Mouse (Mus musculus): ENCODE measurements around the gene Mast4. TPM values are rescaled to one million over a fixed set of nuclear protein-coding genes. Genes with fewer than 3 reads are reported as not detected.

Gene Mast4
- polyA plus RNA-seq, 1 experiment: 10.4 TPM

DNA sequence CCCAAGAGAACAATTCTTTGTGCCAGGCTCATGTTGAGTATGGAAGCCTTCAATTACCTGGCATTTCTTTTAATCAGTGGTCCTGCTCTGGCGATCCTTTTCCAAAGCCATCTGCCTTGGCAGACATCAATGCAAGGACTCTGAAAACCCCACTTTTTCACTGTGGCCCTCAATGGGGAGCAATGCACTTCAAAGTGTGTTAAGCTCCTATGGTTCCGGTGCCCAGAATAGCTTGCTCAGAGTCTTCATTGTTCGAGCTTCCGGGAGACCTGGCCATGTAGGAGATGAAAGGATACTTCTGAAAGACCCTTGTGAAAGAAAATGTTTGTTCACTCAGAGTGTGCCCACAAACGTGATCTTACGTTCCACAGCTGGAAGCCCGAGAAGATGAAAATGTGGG lies 333.4 kb downstream of the Mast4 start:
- H3K4me1 ChIP-seq (replicated peaks; ENCODE audit: control insufficient read depth, insufficient read depth, low read length): no peaks in the 10 kb centered on the region
- TF ChIP-seq POLR2A (IDR thresholded peaks at IDR 0.05; ENCODE audit: control insufficient read depth, extremely low read depth, insufficient read depth, low read length, poor library complexity): no peak
- no peak for TF ChIP-seq CTCF (IDR thresholded peaks at IDR 0.05; ENCODE audit: borderline replicate concordance, control insufficient read depth, extremely low read depth, insufficient read depth, low read length, poor library complexity)
- H3K27me3 ChIP-seq (ENCODE audit: control insufficient read depth, insufficient read depth, low read length): no peaks in the 10 kb centered on the region
- H3K4me3 ChIP-seq (ENCODE audit: control insufficient read depth, insufficient read depth, low read length): no peak overlapping the region
- no peak overlapping the region for H3K27ac ChIP-seq (ENCODE audit: control insufficient read depth, insufficient read depth, low read length)
- 88% methylated on average over 7 of the region's 7 CpGs for WGBS
- no peak for DNase-seq
- H3K36me3 ChIP-seq (ENCODE audit: control insufficient read depth, insufficient read depth, low read length): no peaks in the 10 kb centered on the region

DNA sequence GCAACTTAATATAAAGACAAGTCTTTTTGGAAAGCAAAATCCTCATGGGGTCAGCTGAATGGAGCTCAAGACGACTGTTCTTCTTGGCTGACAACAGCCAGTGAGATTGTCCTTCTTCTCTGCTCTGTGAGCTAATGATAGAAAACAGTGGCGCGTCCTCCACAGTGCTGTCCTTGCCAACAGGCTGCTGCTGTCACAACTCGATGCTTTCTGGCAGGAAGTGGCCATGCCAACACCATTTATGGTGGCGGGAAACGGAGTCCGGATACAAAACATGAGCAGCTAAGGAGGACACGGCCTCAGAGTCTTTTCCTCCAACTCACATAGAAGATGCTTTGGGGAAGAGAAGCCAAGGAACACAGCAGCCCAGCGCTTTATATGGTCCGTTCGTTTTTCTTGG lies 340.2 kb downstream of the Mast4 start:
- WGBS: 93% methylated on average over 11 of the region's 11 CpGs
- Histone ChIP-seq H3K27ac (ENCODE audit: control insufficient read depth, insufficient read depth, low read length) (no peak overlapping the region), H3K4me3 (ENCODE audit: control insufficient read depth, insufficient read depth, low read length) (no peak overlapping the region), H3K4me1 (replicated peaks; ENCODE audit: control insufficient read depth, insufficient read depth, low read length) (no peaks in the 10 kb centered on the region), H3K27me3 (ENCODE audit: control insufficient read depth, insufficient read depth, low read length) (no peaks in the 10 kb centered on the region), H3K36me3 (ENCODE audit: control insufficient read depth, insufficient read depth, low read length) (no peaks in the 10 kb centered on the region)
- no peak for TF ChIP-seq POLR2A (IDR thresholded peaks at IDR 0.05; ENCODE audit: control insufficient read depth, extremely low read depth, insufficient read depth, low read length, poor library complexity)
- no peak for TF ChIP-seq CTCF (IDR thresholded peaks at IDR 0.05; ENCODE audit: borderline replicate concordance, control insufficient read depth, extremely low read depth, insufficient read depth, low read length, poor library complexity)
- DNase-seq: no peak

DNA sequence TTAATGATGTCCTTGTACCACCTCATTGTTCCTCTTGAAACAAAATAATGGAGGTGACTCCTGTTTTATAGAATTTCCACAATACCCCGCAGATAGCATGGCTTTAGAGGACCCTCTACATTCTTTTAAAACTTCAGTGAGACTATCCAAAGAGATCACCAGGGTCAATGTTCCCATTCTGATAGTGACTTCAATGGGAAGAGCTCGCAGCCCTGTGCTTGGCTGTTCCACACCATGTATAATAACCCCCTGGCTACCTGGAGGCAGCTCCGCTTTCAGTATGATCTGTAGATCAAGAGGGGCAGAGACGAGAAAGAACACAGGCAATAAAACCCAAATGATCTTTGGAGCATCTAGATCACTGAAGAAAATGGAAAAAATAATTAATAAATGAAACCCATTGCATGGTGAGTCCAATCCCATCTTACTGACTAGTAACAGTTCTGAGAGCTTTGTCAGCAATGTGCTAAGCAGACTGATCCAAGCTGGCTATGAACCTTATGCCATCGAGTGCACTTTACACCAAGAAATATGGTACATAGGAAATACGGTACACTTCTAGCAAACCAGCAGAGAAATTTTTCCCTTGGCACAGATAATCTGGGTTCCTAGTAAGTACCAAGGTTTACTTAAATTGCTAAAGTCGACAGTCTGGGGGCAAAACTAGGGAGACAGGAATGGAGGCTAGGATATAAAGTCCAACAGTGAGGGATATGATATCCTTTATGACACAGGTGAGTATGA lies 341.4 kb downstream of the Mast4 start:
- 94% methylated on average over 7 of the region's 7 CpGs for WGBS
- TF ChIP-seq POLR2A (IDR thresholded peaks at IDR 0.05; ENCODE audit: control insufficient read depth, extremely low read depth, insufficient read depth, low read length, poor library complexity): no peak
- Histone ChIP-seq H3K36me3 (ENCODE audit: control insufficient read depth, insufficient read depth, low read length) (no peaks in the 10 kb centered on the region), H3K4me3 (ENCODE audit: control insufficient read depth, insufficient read depth, low read length) (no peak overlapping the region), H3K4me1 (replicated peaks; ENCODE audit: control insufficient read depth, insufficient read depth, low read length) (no peaks in the 10 kb centered on the region), H3K27me3 (ENCODE audit: control insufficient read depth, insufficient read depth, low read length) (no peaks in the 10 kb centered on the region), H3K27ac (ENCODE audit: control insufficient read depth, insufficient read depth, low read length) (no peak overlapping the region)
- no peak for DNase-seq

DNA sequence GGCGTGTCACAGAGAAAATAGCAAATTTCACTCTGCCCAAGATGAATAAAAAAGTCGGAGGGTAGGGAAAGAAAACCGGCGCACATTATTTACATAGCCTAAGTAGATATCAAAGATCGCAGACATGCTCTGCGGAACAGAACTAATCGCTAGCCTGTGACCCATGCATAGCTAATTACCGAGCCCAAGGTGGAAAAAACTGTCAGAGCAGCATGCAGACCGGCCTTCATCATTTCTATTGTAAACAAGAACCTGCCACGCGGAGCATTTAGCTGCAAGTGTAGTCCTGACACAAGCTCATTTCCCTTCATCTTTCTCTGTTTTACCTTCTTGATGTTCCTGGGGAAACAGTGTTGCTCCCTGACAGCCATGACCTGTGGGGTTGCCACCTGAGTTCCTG lies 342.4 kb downstream of the Mast4 start:
- WGBS: 93% methylated on average over 11 of the region's 11 CpGs
- DNase-seq: no peak
- no peaks in the 10 kb centered on the region for H3K4me1 ChIP-seq (replicated peaks; ENCODE audit: control insufficient read depth, insufficient read depth, low read length)
- no peak for TF ChIP-seq CTCF (IDR thresholded peaks at IDR 0.05; ENCODE audit: borderline replicate concordance, control insufficient read depth, extremely low read depth, insufficient read depth, low read length, poor library complexity)
- TF ChIP-seq POLR2A (IDR thresholded peaks at IDR 0.05; ENCODE audit: control insufficient read depth, extremely low read depth, insufficient read depth, low read length, poor library complexity): no peak
- H3K27me3 ChIP-seq (ENCODE audit: control insufficient read depth, insufficient read depth, low read length): no peaks in the 10 kb centered on the region
- no peak overlapping the region for H3K4me3 ChIP-seq (ENCODE audit: control insufficient read depth, insufficient read depth, low read length)
- no peak overlapping the region for H3K27ac ChIP-seq (ENCODE audit: control insufficient read depth, insufficient read depth, low read length)
- no peaks in the 10 kb centered on the region for H3K36me3 ChIP-seq (ENCODE audit: control insufficient read depth, insufficient read depth, low read length)

DNA sequence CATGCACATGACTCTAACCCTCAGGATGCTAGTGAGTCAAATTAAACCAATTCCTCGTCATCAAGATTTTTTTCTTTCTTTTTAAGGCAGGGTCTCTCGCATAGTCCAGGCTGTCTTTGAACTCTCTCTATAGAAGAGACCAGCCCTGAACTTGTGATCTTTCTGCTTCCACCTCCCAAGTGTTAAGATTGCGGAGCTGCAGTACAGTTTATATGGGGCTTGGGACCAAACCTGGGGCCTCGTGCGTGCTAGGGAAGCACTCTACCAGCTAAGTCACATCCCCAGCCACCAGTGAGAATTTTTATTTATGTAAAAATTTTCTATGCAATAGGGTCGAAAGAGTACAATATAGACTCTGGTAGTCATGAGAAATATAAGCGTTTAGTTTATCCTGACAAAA lies 343.1 kb downstream of the Mast4 start:
- no peak overlapping the region for H3K27ac ChIP-seq (ENCODE audit: control insufficient read depth, insufficient read depth, low read length)
- TF ChIP-seq CTCF (IDR thresholded peaks at IDR 0.05; ENCODE audit: borderline replicate concordance, control insufficient read depth, extremely low read depth, insufficient read depth, low read length, poor library complexity): no peak
- TF ChIP-seq POLR2A (IDR thresholded peaks at IDR 0.05; ENCODE audit: control insufficient read depth, extremely low read depth, insufficient read depth, low read length, poor library complexity): no peak
- no peaks in the 10 kb centered on the region for H3K27me3 ChIP-seq (ENCODE audit: control insufficient read depth, insufficient read depth, low read length)
- no peaks in the 10 kb centered on the region for H3K36me3 ChIP-seq (ENCODE audit: control insufficient read depth, insufficient read depth, low read length)
- no peak for DNase-seq
- H3K4me1 ChIP-seq (replicated peaks; ENCODE audit: control insufficient read depth, insufficient read depth, low read length): no peaks in the 10 kb centered on the region
- no peak overlapping the region for H3K4me3 ChIP-seq (ENCODE audit: control insufficient read depth, insufficient read depth, low read length)
- WGBS: 95% methylated on average over 7 of the region's 7 CpGs

DNA sequence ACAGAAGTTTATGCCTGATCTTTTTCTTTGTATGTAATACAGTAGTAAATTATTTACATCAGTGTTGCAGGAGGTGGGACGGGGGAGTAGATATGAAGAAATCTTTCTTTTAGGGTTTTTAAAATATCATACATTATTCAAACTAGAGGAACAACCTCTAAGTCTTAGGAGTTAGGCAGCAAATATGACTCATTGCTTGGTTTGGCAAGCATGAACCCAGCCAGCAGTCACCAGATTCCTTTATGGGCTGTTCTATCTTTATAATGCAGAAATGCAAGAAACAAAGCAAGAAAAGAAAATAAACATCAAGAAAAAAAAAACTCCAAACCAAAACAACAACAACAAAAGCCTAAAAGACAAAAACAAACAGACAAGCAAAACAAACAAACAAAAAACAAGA lies 344.2 kb downstream of the Mast4 start:
- H3K36me3 ChIP-seq (ENCODE audit: control insufficient read depth, insufficient read depth, low read length): no peaks in the 10 kb centered on the region
- TF ChIP-seq POLR2A (IDR thresholded peaks at IDR 0.05; ENCODE audit: control insufficient read depth, extremely low read depth, insufficient read depth, low read length, poor library complexity) (no peak), CTCF (IDR thresholded peaks at IDR 0.05; ENCODE audit: borderline replicate concordance, control insufficient read depth, extremely low read depth, insufficient read depth, low read length, poor library complexity) (no peak)
- no peaks in the 10 kb centered on the region for H3K27me3 ChIP-seq (ENCODE audit: control insufficient read depth, insufficient read depth, low read length)
- WGBS: 96% methylated on average over 1 of the region's 1 CpGs
- no peak overlapping the region for H3K27ac ChIP-seq (ENCODE audit: control insufficient read depth, insufficient read depth, low read length)
- DNase-seq: no peak
- no peaks in the 10 kb centered on the region for H3K4me1 ChIP-seq (replicated peaks; ENCODE audit: control insufficient read depth, insufficient read depth, low read length)
- no peak overlapping the region for H3K4me3 ChIP-seq (ENCODE audit: control insufficient read depth, insufficient read depth, low read length)

DNA sequence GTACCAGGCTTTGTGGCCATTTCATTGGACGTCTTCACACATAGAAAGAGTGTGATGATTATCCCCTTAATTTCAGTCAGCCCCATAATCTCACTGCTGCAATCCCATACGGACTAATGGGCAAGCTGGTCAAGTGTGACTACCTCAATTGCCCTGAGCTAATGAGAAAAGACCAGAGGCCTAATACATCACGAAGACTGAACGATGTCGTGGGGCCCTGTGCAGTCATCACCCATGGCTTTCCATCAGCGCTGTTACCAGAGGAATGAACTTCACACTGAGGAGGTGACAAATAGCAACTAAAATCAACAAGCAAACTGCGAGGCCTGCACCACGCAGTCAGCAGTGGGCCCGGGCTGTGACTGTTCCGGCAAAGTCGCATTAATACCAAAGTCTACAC lies 344.7 kb downstream of the Mast4 start:
- TF ChIP-seq CTCF (IDR thresholded peaks at IDR 0.05; ENCODE audit: borderline replicate concordance, control insufficient read depth, extremely low read depth, insufficient read depth, low read length, poor library complexity) (no peak), POLR2A (IDR thresholded peaks at IDR 0.05; ENCODE audit: control insufficient read depth, extremely low read depth, insufficient read depth, low read length, poor library complexity) (no peak)
- H3K27ac ChIP-seq (ENCODE audit: control insufficient read depth, insufficient read depth, low read length): no peak overlapping the region
- H3K4me3 ChIP-seq (ENCODE audit: control insufficient read depth, insufficient read depth, low read length): no peak overlapping the region
- 95% methylated on average over 11 of the region's 11 CpGs for WGBS
- no peak for DNase-seq
- H3K4me1 ChIP-seq (replicated peaks; ENCODE audit: control insufficient read depth, insufficient read depth, low read length): no peaks in the 10 kb centered on the region
- no peaks in the 10 kb centered on the region for H3K27me3 ChIP-seq (ENCODE audit: control insufficient read depth, insufficient read depth, low read length)
- no peaks in the 10 kb centered on the region for H3K36me3 ChIP-seq (ENCODE audit: control insufficient read depth, insufficient read depth, low read length)

Data from thymus, adult 2 months (tissue).